Mouse (Mus musculus) left cerebral cortex, adult 11 months (tissue): ENCODE measurements around the gene Tdrd12.
"Not testable (repeated sequence)": the region's sequence is repeated elsewhere in the genome, so short reads cannot be mapped to it uniquely, and the experiment has no call there.

Experiments
- DNase-seq: peaks from one replicate; pipeline ENCODE4 v3.0.0; 2022; ENCODE audit warnings: low spot score

Gene Tdrd12

DNA sequence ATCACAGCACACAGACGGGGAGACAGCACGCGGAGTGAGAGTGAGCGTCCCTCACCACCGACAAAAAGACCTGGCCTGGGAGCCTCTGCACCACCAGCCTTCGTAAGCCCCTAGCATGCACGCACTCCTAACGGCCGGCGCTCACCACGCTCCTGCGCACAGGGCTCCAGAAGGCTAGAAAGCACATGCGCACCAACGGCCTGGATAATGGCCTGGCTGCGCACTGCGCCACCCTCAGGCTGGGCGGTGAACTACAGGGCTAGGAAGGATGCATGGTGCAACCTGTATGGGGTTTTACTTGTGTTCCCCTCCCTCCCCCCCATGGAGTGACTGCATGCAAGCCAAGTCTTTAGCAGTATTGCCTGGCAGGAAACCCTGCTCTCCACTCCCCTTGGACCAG, at the start of gene Tdrd12:
Gene Tdrd12 (minus strand): TSS at position 184 of the 400 bp plus-strand sequence.
- no peak for DNase-seq

DNA sequence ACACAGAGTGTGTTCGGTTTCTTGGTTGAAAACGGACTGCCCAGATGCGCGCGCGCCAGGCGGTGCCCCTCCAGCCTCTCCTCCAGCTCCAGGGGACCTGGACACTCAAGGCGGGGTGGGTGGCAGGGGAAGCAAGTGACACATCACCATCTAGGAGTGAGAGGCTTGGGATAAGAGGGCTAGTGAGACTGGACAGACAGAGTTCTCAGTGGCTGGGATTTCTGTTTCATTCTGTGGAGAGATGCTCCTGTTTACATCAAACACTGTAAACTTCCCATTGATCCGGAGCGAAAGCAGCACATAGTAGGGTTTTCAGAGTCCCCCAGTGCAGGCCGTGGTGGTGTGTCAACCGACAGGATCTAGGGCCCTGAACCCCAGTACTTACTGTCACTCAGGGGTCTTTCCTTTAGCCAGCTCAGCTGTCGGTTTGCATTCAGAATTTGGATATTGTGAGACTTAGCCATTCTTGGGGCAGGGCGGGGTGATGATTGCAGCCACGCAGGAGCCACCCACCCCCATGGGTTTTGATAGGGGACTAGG, 49.4 kb upstream of the Tdrd12 start:
- no peak for DNase-seq

DNA sequence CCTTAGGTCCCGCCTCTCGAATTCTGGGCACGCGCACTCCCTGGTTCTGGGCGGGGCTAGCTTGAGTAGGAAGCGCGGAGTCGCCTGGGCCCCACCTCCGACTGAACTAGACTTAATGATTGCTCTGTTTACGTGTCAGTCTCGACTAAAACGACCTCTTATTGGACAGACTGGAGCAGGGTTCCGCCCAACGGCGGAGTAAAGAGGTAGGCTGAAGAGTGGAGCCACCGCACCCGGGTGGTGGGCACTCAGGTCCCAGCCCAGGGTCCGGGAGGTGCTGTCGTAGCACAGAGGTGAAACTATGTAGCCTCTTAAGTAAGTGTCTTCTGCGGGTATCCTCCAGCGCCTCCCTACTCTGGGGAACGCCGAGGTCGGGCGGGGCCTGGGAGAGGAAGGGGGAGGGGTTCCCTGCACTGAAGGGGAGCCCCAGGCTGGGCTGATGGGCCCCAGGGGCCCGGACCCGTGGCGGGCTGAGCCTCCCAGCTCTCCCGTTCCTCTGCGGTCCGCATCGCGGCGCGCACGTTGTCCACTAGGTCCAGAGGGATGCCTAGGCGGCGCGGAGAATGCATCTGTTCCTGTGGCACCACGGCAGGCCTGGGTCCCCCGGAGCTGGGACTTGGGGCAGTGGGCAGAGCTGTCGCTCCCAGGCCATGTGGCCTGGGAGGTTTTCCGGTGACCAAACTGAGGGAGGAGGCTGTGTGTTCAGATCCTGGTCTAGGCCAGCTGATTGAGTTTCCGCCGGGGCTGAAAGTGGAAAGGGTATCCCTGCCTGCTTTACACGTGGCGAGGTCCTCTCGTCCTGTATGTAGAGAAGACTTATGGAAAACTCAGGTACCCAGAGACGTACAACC, 48.7 kb upstream of the Tdrd12 start, which contains the start of gene Ankrd27:
Gene Ankrd27 (plus strand): TSS at position 190 of the 851 bp plus-strand sequence.
- peak; percentile 95 for DNase-seq

DNA sequence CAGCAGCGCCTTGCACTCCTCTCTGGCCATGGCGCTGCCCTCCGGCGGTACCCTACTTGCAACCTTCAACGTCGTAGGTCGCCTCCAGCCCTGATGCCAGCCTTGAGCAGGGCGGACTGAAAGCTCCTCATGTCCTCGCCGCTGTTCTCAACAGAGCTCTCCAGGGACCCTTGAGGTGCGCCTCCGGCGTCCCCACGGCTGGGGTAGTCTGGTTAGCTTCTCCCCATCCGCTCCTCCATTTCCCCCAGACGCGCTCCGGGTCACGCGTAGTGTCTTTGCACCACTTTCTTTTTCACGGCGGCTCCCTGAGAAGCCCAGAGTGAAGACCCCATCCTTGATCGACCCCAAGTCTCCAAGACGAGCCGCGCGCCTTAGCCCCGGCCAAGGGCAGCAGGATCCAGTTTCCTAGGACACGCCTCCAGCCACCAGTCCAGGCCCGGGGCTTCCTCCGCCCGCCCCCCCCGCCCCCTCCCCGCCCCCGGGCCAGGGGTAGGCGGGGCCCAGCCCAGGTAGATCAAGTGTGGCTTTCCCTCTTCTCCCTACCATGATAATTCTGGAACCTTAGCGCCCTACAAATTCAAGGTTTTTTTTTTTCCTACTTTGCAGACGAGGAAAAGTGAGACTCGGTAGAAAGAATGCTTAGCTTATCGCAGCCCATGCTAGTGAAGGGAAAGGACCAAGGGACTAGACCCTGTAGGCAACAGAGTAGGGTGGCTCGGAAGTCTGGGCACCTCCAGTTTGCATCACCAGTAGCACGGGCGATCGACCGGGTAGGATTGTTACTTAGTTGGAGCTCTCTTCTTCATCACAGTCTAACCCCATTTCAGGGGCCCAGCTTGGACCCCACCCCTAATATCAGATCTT, 47.9 kb upstream of the Tdrd12 start, which contains the start of gene Rgs9bp:
Gene Rgs9bp (minus strand): TSS at position 392 of the 864 bp plus-strand sequence.
- no peak for DNase-seq

DNA sequence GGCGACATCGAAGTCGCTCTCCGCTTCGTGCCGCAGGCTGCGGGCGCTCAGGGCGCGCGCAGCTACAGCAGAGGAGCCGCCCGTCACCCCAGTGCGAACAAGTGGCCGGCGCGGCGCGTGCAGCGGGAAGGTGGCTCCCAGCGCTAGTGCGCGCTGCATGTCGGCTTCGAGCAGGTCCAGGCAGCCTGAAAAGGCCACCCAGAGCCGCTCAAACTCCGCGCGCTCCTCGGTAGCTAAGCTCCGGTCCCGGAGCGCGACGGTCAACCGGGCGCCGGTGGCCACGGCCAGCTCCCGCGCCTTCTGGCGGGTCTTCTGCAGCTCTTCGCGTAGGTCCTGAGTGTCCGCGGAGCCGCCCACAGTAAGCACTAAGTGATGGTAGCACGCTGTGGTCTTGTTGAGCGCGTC, 47.2 kb upstream of the Tdrd12 start:
- DNase-seq, result no peak

DNA sequence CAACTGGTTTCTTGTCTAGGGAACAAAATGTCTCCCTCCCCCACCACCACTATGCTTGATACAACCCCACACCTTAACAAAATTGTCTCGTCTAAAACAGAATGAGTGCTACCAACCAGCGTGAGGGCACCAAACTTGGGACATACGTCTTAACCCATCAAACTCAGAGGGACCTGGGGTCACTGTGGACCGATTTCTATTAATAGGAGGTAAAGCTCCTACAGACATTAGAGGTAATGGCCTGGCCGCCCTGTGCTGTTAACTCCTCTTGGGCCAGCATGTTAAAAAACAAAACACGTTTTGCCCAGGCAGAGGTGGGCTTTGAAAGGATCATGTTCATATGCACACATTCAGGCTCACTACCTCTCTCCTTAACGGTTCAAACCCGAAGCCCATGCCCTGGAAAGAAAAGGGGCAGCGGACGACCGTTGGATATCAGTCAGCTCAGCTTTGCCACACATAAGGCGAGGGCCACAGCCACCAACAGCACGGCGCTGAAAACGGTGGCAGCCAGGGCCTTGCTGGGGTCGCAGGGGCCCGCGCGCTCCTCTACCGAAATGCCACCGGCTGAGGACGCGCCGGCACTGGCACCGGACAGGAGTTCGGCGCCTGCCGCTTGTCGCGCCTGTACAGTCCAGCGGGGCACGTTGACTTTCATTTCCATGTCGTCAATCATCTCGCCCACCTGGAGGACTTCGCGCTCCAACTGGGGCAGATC, 46.7 kb upstream of the Tdrd12 start:
- DNase-seq, result no peak

DNA sequence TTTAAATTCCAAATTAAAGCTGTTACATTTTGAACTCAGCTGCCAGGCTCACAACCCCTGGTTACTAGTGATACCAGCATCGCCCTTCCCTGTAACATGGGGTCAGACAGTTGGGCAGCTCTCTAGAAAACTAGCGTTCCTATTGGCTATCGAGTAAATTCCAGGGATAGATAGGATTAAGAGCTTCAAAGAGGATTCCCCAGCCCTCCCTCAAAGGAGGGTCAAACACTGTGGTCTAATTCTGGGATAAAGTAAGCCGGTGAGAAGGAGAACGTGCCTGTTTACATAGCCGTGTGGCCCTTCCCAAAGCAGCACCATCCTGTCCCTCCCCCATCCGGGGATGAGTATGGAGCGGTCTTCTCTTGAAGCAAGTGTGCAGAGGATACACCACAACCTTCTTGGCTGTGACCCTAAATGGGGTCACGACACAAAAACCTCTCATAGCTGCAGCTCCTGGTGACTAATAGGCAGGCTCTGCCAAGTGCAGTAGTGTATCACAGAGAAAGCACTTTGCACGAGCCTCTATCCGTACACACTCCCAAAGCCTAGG, 46.0 kb upstream of the Tdrd12 start:
- DNase-seq, result no peak

DNA sequence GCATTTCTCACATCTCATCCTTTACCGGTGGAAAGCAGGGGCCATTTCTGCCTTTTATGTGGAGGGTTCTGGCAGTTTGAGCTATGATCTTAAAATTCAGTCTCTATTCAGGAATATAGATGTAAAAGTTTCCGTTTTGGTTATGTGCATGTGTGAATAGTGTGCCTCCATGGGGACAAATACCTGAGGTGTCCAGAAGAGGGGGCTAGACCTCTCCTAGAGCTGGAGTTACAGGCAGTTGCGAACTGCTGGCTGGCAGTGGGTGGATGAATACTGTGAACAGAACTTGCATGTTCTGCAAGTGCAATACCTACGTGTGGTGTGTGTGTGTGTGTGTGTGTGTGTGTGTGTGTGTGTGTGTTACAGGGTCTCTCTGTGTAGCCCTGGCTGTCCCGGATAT, 45.2 kb upstream of the Tdrd12 start:
- DNase-seq, result no peak

DNA sequence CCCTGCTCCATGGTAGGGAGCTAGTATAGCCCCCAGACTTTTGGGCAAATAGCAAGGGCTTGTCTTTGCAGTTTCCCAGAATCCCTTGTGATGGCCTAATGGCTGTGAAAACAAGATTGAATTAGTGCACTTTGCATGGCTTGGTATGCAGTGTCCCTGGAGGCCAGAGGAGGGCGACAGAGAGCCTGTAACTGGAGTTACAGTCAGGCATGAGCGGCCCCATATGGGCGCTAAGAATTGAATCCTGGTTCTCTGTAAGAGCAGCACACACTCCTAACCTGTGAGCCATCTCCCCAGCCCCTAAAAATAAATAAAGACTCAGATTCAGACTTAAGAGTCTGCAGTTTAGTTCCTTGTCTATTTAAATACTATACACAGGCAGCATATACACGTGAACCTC, 42.3 kb upstream of the Tdrd12 start:
- DNase-seq, result no peak

DNA sequence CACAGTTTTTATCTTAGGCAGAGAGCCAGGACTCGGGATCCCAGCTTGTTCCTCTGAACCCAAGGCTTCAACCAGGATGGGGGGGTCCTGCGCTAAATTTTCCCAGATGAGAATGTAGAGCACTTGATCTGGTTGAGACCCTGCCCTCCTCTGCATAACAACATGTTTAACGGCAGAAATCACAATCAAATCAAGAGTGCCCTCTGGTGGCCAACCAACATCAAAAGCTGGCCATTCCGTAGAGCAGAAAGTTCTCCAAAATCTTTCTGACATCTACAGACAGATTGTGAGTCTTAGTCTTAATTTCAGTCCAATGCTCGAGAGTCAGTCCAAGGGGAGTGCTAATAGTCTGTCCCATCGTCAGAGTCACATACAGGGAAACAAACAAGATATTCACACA, 33.3 kb upstream of the Tdrd12 start:
- DNase-seq, result not testable (repeated sequence)

DNA sequence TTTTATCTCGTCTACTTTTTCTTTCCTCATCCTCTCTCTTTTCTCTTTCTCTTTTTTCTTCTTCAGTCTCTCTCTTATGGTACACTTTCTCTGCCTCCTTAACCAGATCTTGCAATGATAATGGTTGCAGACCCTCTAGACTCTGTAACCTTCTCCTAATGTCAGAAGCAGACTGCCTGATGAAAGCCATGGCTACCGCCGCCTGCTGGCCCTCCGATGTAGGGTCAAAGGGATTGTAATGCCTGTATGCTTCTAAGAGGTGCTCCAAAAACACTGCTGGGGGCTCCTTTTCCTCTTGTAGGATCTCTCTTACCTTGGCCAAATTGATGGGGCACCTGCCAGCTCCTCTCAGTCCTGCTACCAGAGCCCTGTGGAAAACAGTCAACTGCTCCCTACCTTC, 32.2 kb upstream of the Tdrd12 start:
- not testable (repeated sequence) for DNase-seq

DNA sequence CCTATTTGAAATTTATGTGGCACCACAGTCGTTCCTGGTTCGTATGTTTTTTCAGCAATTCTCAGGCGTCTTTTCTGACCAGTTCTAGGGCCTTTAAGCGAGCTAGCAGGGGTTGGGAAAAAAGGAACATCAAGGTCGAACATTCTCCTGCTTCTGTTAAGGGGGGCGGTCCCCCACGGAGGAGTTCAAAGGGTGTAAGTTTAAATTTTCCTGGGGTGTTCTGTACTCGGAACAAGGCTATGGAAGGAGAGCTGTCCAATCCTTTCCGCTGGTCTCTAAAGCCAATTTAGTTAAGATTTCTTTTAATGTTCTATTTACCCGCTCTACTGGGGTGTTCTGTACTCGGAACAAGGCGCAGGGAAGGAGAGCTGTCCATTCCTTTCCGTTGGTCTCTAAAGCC, 28.4 kb upstream of the Tdrd12 start:
- not testable (repeated sequence) for DNase-seq

DNA sequence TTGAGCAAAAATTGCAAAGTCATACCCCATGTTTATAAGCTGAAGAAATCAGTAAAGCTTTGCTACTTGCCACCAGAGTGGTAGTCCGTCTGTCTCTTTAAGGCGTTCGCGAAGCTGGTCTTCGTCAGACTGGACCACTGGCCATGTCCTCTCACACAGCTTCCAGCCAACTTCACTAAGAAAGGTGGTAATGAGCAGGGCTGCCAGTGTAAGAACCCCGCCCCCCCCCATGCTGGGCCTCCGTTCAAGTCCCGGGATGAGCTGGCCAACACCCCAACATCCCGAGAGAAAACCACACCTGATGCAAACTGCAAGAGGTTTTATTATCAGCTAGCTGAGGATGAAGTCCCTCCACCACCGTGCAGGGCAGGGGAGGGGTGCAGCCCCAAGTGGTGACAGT, 27.3 kb upstream of the Tdrd12 start:
- DNase-seq, result not testable (repeated sequence)

DNA sequence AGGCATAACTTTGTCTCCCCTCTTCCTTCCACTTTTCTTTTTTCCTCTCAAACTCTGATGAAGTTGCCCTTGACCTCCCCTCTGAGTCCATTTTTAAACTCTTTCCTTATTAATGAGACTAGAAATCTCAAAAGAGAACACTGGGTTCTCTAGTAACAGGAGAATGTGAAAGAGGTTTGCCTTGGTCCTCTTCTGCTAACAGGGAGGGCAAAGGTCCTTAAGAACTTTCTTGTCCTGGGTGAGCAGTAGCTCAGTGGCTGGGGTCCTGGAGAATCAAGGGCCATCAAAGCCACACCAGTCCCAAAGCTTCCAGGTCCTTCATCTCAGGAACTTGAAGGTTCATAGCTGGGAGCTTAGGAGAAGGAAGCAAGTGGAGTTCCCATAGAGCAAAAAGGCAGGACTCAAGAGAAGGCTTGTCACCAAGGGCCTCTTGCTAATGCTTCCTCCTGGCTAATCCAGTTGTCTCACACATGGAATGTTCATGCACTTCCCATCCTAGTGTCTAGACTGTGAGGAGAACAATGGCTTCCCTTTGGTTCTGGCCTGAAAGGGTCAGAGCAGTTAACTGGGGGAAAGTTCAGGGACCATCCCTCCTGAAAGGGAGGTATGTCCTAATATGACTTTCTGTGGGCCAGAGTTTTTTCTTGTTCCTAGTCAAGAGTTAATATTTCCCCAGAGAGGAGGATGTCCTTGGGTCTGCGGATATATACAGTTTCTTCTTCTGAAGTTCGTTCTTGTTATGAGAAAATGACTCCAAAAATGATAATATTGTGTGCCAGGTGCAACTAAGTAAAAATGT, 26.7 kb upstream of the Tdrd12 start:
- no peak for DNase-seq

DNA sequence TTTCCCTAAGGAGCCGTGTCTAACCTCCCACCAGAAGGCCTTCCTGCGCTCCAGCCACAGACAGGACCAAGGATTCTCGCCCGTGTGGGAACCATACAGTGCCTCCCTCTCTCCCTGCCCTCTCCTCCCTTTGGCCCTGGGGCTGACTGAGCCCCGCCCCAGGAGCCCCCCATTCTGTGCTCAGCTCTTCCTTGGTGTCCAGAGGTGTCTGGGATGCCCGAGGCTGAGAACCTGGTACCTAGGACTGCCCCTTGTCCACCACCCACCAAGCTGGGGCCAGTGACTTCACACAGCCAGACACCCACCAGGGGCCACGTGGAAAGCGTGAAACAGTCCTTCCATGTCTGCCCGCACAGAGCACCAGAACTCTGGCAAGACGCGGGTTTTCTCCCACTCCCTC, 25.5 kb upstream of the Tdrd12 start:
- DNase-seq, result no peak

DNA sequence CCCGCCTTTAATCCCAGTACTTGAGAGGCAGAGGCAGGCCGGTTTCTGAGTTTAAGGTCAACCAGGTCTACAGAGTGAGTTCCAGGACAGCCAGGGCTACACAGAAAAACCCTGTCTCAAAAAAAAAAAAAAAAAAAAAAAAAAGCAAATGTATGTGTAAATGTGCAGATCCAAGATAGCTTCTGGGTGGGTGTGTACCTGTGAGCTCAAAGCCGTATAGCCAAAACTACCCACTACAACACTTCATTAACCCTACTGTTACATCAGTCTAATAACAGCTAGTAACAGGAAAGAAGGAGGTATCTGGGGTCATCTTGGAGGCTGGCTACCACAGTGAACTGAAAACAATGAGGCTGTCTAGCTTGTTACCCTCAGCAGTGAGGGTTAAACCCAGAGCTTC, 22.3 kb upstream of the Tdrd12 start:
- no peak for DNase-seq

DNA sequence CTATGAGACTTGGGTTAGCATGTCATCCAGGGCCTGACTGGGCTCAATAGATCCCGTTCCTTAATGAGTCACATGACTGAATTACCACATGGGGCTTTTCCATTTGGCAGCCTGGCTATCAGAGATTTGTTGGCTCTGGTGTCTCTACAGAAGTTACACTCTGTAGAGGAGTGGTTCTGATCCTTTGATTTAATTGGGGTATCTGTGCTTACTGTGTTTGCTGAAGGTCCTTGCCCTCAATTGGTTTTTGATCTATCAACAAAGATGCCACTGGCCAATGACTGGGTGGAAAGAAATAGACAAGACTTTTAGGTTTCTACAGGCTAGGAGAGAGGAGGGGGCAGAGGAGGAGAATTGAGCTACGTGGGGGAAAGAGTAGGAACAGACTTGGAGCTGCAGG, 21.1 kb upstream of the Tdrd12 start:
- DNase-seq, result no peak

DNA sequence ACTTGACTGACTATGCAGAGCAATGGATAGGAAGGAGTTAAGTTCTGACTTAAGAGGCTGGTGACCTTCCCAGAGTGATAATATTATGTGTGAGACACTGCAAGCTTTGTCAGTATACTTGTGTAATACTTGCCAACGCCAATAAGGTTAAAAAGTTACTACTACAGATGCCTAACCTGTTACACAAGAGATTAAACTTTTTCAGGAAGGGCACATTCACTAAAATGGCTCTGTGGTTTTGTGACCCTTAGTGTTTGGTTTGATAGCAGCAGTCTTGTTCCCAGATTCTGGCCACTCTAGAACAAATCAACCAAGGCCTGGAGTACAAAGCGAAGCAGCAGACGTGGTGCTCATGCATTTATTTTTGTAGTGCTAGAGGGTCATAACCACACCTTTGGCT, 20.0 kb upstream of the Tdrd12 start:
- no peak for DNase-seq

DNA sequence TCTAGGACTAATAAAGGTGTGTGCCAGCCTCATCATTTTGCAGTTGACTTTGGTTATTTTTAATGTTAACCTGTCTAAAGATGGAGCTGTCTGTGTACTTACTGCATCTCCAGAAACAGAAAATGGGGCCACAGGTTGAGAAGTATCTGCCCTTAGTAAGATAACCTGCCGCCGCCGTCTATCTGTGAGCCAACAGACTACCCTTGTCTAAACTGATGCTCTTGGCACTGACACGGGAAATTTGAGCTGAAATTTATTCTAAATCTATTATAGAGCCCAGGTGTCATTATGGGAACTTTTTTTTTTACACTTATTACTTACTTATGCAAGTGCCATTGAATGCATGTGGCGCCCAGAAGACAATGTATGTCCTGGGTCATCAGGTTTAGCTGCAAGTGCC, 19.4 kb upstream of the Tdrd12 start:
- DNase-seq, result no peak

DNA sequence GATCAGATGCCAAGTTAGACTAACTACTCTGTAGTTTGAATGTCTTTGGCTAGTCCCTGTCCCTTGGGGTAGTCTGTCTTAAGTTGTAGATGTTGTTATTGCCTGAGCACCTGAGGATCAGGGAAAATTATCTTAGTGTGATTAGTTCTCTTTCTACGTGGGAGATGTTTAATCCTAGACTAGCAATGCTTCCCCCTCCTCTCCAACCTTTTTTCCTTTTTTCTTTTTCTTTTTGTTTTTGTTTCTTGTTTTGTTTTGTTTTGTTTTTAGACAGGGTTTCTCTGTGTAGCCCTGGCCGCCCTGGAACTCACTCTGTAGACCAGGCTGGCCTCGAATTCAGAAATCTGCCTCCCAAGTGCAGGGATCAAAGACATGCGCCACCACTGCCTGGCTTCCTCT, 18.7 kb upstream of the Tdrd12 start, which contains the start of gene Nudt19:
Gene Nudt19 (minus strand): TSS at position 100 of the 399 bp plus-strand sequence.
- DNase-seq, result no peak
